Mouse (Mus musculus): ENCODE data around the gene Ttc7. TPM values are rescaled to one million over a fixed set of nuclear protein-coding genes. Genes with fewer than 3 reads are reported as not detected.
"Not testable (repeated sequence)": the region's sequence is repeated elsewhere in the genome, so short reads cannot be mapped to it uniquely, and the experiment has no call there.

Ttc7 gene
- total and polyA plus RNA-seq, 3 experiments: 22.8 to 42.4 TPM; not detected in 1

DNA sequence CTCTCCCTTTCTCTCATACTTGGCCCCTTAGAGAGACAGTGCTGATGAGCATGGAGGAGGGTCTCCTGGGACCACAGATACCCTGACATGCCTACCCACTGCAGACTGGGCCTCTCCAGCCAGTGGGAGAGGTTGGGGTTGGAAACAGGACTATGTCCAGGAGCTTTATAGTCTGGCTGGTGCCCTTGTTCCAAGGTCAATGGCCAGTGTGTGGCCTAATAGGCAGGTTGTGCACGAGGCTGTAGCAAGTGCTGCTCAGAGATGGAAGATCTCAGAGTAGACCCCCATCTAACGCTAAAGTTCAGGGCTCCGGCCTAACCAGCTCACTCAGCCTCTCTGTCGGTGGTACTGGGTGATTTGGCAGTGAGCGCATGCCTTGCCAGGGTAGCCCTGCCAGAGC lies 9.1 kb downstream of the Ttc7 start:
- Histone ChIP-seq H3K36me3 (ENCODE audit: control insufficient read depth in 1 of 2, insufficient read depth in 2 of 2, low read length in 2 of 2) (peaks cover 0 to 5% of the 10 kb centered on the region in 2 experiments; a peak in 3 of 4 replicates), H3K9me3 (replicated peaks; ENCODE audit: insufficient read depth, low read length) (no peaks in the 10 kb centered on the region), H3K27me3 (ENCODE audit: control insufficient read depth in 1 of 2, insufficient read depth in 2 of 2, low read length in 2 of 2) (no peaks in the 10 kb centered on the region), H3K9ac (ENCODE audit: control insufficient read depth, low read depth, low read length, poor library complexity, severe bottlenecking) (no peak overlapping the region), H3K4me3 (ENCODE audit: control insufficient read depth in 1 of 2, insufficient read depth in 1 of 2, low read depth in 2 of 2, low read length in 2 of 2) (no peak overlapping the region), H3K79me2 (ENCODE audit: control insufficient read depth, insufficient read depth, low read length, poor library complexity) (no peaks in the 10 kb centered on the region), H3K4me1 (ENCODE audit: control insufficient read depth in 1 of 2, insufficient read depth in 2 of 2, low read length in 2 of 2) (peaks cover 0 to 6% of the 10 kb centered on the region in 2 experiments; a peak in 2 of 4 replicates), H3K27ac (ENCODE audit: control insufficient read depth, low read depth, low read length) (no peak overlapping the region)
- DNase-seq (ENCODE audit: low read depth, low spot score): no peak
- TF ChIP-seq TAL1 (IDR thresholded peaks at IDR 0.05; ENCODE audit: low read length) (no peak), RAD21 (IDR thresholded peaks at IDR 0.05; ENCODE audit: low read depth, low read length) (no peak), POLR2AphosphoS2 (IDR thresholded peaks at IDR 0.05; ENCODE audit: low read length) (no peak), ZC3H11A (IDR thresholded peaks at IDR 0.05; ENCODE audit: low read depth, low read length) (no peak), TBP (IDR thresholded peaks at IDR 0.05; ENCODE audit: low read depth, low read length) (no peak), KAT2A (conservative IDR thresholded peaks at IDR 0.05; ENCODE audit: low read depth, low read length) (no peak), MYB (IDR thresholded peaks at IDR 0.05; ENCODE audit: low read depth, low read length) (no peak), USF1 (IDR thresholded peaks at IDR 0.05; ENCODE audit: low read depth, low read length) (no peak)

DNA sequence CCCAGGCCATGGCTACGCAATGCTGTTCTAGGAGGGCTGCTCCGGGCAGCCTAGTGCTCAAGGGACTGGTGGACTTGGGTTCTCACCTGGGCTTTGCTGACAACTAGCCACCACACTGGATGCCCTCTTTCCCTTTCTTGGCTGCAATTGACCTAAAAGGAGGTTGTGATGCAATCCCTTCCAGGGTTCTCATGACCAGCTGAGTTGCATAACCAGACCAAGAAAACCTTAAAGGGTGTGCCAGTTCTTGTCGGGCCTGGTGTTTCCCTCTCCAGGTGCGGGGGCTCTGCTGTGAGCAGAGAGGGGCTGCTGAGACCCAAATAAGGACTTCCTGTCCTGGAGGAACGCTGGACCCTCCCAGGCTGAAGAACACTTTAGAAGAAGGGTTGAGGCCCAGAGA lies 10.4 kb downstream of the Ttc7 start:
- no peak for DNase-seq (ENCODE audit: low read depth, low spot score)
- no peaks in the 10 kb centered on the region for H3K27me3 ChIP-seq (ENCODE audit: control insufficient read depth in 1 of 2, insufficient read depth in 2 of 2, low read length in 2 of 2)
- peaks cover 0 to 5% of the 10 kb centered on the region in 2 experiments; a peak in 3 of 4 replicates for H3K36me3 ChIP-seq (ENCODE audit: control insufficient read depth in 1 of 2, insufficient read depth in 2 of 2, low read length in 2 of 2)
- H3K9me3 ChIP-seq (replicated peaks; ENCODE audit: insufficient read depth, low read length): no peaks in the 10 kb centered on the region
- no peak overlapping the region for H3K9ac ChIP-seq (ENCODE audit: control insufficient read depth, low read depth, low read length, poor library complexity, severe bottlenecking)
- TF ChIP-seq JUND (IDR thresholded peaks at IDR 0.05; ENCODE audit: low read depth, low read length) (no peak), UBTF (IDR thresholded peaks at IDR 0.05; ENCODE audit: borderline replicate concordance, insufficient read depth, low read depth, low read length) (no peak), ELF1 (IDR thresholded peaks at IDR 0.05; ENCODE audit: low read depth, low read length) (no peak)
- no peak overlapping the region for H3K4me3 ChIP-seq (ENCODE audit: control insufficient read depth in 1 of 2, insufficient read depth in 1 of 2, low read depth in 2 of 2, low read length in 2 of 2)
- H3K27ac ChIP-seq (ENCODE audit: control insufficient read depth, low read depth, low read length): no peak overlapping the region
- no peaks in the 10 kb centered on the region for H3K79me2 ChIP-seq (ENCODE audit: control insufficient read depth, insufficient read depth, low read length, poor library complexity)
- peaks cover 0 to 8% of the 10 kb centered on the region in 2 experiments; a peak in 2 of 4 replicates for H3K4me1 ChIP-seq (ENCODE audit: control insufficient read depth in 1 of 2, insufficient read depth in 2 of 2, low read length in 2 of 2)

DNA sequence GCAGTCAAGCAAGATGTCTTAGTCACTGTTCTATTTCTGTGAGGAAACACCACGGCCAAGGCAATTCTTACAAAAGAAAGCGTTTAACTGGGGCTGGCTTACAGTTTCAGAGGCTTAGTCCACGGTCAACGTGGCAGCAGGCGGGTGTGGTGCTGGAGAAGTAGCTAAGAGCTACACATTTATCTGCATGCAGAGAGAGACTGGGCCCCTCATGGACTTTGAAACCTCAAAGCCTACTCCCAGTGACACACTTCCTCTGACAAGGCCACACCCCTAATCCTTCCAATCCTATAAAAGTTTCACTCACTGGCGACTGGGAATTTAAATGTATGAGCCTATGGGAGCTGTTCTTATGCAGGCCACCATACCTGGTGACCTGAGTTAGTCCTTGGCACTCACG lies 13.1 kb downstream of the Ttc7 start:
- peaks cover 0 to 14% of the 10 kb centered on the region in 2 experiments; a peak in 3 of 4 replicates for H3K36me3 ChIP-seq (ENCODE audit: control insufficient read depth in 1 of 2, insufficient read depth in 2 of 2, low read length in 2 of 2)

DNA sequence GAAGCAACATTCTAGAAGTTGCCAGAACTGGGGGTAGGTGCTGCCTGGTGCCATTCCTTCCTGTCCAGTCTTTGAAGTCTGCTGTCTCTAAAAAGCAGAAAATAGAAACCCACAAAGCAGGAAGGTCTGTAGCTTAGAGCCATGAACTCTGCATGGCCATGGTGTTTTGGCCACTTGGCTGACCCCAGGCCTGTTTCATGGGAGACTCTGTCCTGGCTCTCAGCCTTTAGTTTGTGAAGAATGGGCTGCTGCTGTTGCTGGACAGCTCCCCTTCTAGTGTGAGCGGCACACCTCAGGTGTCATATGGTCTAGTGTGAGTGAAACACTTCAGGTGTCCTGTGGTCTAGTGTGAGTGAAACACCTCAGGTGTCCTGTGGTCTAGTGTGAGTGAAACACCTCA lies 14.0 kb downstream of the Ttc7 start:
- H3K79me2 ChIP-seq (ENCODE audit: control insufficient read depth, insufficient read depth, low read length, poor library complexity); H3K27ac ChIP-seq (ENCODE audit: control insufficient read depth, low read depth, low read length); DNase-seq (ENCODE audit: low read depth, low spot score); H3K4me3 ChIP-seq (ENCODE audit: control insufficient read depth in 1 of 2, insufficient read depth in 1 of 2, low read depth in 2 of 2, low read length in 2 of 2); H3K9me3 ChIP-seq (replicated peaks; ENCODE audit: insufficient read depth, low read length); H3K27me3 ChIP-seq (ENCODE audit: control insufficient read depth in 1 of 2, insufficient read depth in 2 of 2, low read length in 2 of 2); H3K9ac ChIP-seq (ENCODE audit: control insufficient read depth, low read depth, low read length, poor library complexity, severe bottlenecking): not testable (repeated sequence)
- Histone ChIP-seq H3K4me1 (ENCODE audit: control insufficient read depth in 1 of 2, insufficient read depth in 2 of 2, low read length in 2 of 2) (peaks cover 2 to 29% of the 10 kb centered on the region in 2 experiments), H3K36me3 (ENCODE audit: control insufficient read depth in 1 of 2, insufficient read depth in 2 of 2, low read length in 2 of 2) (peaks cover 0 to 14% of the 10 kb centered on the region in 2 experiments; a peak in 3 of 4 replicates)

More for the DNA sequence above, 13.1 kb downstream of the Ttc7 start:
- H3K9ac ChIP-seq (ENCODE audit: control insufficient read depth, low read depth, low read length, poor library complexity, severe bottlenecking): no peak overlapping the region
- no peak overlapping the region for H3K4me3 ChIP-seq (ENCODE audit: control insufficient read depth in 1 of 2, insufficient read depth in 1 of 2, low read depth in 2 of 2, low read length in 2 of 2)
- H3K4me1 ChIP-seq (ENCODE audit: control insufficient read depth in 1 of 2, insufficient read depth in 2 of 2, low read length in 2 of 2): peaks cover 2 to 22% of the 10 kb centered on the region in 2 experiments
- H3K9me3 ChIP-seq (replicated peaks; ENCODE audit: insufficient read depth, low read length): no peaks in the 10 kb centered on the region
- peak overlapping the region; percentile 31 for H3K27ac ChIP-seq (ENCODE audit: control insufficient read depth, low read depth, low read length)
- H3K27me3 ChIP-seq (ENCODE audit: control insufficient read depth in 1 of 2, insufficient read depth in 2 of 2, low read length in 2 of 2): no peaks in the 10 kb centered on the region
- H3K79me2 ChIP-seq (ENCODE audit: control insufficient read depth, insufficient read depth, low read length, poor library complexity): no peaks in the 10 kb centered on the region
- peak; percentile 30 for DNase-seq (ENCODE audit: low read depth, low spot score)
- TF ChIP-seq SIN3A (IDR thresholded peaks at IDR 0.05; ENCODE audit: low read length) (no peak), HCFC1 (IDR thresholded peaks at IDR 0.05; ENCODE audit: low read depth, low read length) (no peak), ZC3H11A (IDR thresholded peaks at IDR 0.05; ENCODE audit: low read depth, low read length) (no peak), NRF1 (IDR thresholded peaks at IDR 0.05; ENCODE audit: insufficient read depth, low read depth, low read length, poor library complexity, severe bottlenecking) (no peak), GABPA (IDR thresholded peaks at IDR 0.05; ENCODE audit: low read depth, low read length) (no peak), ZNF384 (IDR thresholded peaks at IDR 0.05; ENCODE audit: low read depth, low read length) (no peak), POLR2AphosphoS5 (IDR thresholded peaks at IDR 0.05; ENCODE audit: borderline replicate concordance, low read depth, low read length) (no peak), RAD21 (IDR thresholded peaks at IDR 0.05; ENCODE audit: low read depth, low read length) (no peak), SMC3 (IDR thresholded peaks at IDR 0.05; ENCODE audit: low read depth, low read length) (no peak), ETS1 (IDR thresholded peaks at IDR 0.05; ENCODE audit: low read depth, low read length) (no peak), GATA1 (IDR thresholded peaks at IDR 0.05; ENCODE audit: low read depth, low read length) (no peak), MEF2A (IDR thresholded peaks at IDR 0.05; ENCODE audit: extremely low read depth, insufficient replicate concordance, low read depth, low read length, poor library complexity, severe bottlenecking) (no peak)

All from MEL (cell line).